Mouse (Mus musculus) cerebellum, adult 18-20 months (tissue): ENCODE measurements around the gene Cfap70.

Source experiments
- DNase-seq, 2 experiments: peaks; one replicate each; pipeline ENCODE4 v3.0.0; 2021

Gene Cfap70

DNA sequence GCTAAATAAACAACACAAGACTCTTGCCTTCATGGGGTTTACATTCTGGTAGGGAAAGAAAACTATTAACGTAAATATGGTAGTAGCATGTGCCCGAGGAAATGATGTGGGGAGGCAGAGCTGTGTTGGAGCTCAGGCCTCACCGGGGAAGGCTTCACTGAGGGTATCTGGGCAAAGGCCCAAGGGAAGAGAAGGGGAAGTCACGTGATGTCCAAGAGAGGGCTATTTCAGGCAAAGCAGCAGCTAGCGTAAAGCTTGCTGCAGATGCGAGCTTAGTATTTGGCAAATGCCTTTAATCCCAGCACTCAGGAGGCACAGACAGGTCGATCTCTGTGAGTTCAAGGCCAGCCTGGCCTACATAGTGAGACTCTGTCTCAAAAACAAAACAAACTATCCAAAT is 29.8 kb downstream of the Cfap70 start:
- no peak for DNase-seq

DNA sequence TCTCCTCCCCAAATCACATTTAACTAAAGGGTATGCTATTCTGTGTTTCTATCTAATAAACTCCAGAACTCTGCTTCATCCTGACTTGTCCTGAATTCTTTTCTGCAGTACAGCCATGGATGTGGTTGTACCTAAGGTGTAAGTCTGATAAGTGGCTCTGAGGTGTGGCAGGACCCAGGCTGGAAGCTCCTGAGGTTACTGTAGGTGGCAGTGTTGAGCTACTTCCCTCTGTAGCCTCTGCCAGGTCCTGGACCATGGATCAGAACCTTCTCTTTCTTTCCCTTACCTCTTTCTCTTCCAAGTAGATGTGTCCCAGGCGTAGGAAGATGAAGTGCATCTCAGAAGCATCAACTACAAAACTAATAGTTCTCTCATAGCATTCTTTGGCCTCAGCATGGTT is 52.0 kb downstream of the Cfap70 start:
- DNase-seq = peak in 1 of 2 experiments; percentile 37

DNA sequence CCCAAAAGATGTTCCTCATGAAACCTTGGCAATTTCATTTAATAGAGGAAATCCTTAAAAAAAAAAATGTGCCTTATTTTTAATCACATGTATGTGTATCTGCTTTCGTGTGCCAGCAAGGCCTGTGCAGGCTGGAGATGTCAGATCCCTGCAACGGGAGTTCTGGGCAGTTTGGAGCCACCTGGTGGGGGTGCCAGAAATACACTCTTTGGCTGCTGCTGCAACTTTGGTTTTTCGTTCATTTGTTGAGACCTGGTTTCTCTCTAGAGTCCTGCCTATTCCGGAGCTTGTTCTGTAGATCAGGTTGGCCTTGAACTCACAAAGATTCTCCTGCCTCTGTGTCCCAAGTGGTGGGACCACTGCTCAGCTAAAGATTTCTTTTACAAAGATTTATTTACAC is 53.2 kb downstream of the Cfap70 start:
- DNase-seq = no peak

DNA sequence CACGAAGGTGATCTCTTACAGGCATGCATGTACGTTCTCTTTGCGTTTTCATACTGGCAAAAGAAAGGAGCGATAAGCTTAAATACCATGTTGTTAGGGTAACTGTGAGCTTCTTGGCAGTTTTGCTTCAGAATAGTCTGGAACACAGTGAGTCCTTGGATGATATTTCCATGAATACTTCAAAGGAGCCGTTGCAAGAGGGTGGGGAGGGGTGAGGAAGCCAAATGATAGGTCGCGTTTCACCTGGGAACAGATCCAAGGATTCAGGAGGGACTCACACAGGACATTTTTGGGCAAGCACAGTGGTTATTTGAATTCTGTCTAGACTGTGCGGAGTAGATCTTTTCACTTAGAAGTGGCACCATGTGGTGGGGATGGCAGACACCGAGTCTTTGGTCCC is 54.8 kb downstream of the Cfap70 start:
- no peak for DNase-seq

DNA sequence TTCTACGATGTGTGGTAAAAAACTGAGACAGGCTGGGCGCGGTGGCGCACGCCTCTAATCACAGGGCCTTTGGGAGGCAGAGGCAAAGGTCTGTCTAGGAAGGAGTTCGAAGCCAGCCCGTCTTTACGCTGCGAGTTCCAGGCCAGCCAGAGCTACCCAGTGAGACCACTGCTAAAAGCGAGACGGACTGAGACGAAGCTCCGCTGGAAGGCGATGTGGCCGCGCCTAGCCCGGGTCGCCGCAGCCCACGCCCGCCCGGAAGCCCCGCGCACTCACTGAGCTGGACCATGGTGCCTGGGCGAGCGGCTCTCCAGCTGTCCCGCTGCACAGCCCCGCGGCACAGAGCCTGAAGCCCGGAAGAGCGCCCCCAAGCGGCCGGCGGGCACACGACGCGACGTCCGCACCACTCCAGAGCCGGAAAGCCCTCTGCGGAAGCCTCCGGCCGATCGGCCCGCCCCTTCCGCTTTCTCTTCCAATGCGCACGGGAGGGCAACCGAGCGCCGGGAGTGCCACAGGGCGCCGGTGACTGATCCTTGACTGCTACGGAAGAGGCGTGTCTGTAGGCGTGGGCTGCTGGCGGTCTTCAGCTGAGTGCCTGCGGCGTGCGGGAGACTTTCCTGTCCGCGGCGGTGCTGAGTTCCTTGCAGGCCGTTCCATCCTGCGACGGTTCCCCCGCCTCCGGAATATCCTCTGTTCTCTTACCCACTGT is 58.7 kb downstream of the Cfap70 start, which contains the start of gene Mrps16:
Gene Mrps16, minus strand, starts transcription at position 430 of the 709 bp plus-strand sequence.
- DNase-seq = peak; percentile 95 to 97

DNA sequence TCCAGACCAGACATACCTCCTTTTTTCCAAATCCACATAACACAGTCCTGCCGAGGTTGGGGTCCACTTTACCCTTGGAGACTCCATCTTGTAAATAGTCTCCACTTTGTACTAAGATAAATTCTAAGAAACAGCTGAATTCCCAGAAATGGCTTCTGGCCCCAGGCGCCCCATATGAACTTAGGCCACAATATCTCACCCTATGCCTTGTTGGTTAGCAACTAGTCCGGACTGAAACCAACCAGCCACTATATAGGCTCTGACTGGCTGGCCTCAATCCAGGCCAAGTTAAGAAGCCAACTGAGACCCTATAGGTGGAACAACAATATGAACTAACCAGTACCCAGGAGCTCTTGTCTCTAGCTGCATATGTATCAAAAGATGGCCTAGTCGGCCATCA is 59.7 kb downstream of the Cfap70 start:
- no peak for DNase-seq

DNA sequence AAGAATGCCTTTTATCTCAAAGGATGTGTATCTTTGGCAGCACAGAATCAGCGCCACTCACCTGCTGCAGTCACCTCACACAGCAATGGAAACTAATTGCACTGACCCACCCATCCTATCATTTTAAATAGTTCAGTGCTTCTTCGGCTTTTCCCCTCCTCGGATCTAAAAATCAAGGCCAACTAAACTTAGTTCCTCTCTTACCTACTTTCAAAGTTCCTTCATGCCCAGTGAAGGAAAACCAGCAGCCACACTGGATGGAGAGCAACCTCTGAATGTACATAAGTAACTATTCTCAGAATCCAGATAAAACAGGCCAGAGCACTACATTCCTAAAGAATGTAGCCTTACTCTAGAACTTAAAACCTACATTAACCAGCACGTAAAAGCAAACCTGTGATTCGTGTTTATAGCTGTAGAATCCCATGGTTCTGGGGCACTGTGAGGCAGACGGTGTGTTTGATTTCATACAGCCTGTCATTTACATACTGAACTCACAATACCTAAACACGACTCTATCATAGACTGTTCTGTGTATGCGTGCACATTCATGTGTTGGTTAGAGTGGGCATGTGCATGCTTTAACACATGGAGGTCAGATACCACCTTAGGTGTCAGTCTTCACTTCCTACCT is 62.5 kb downstream of the Cfap70 start:
- no peak for DNase-seq

DNA sequence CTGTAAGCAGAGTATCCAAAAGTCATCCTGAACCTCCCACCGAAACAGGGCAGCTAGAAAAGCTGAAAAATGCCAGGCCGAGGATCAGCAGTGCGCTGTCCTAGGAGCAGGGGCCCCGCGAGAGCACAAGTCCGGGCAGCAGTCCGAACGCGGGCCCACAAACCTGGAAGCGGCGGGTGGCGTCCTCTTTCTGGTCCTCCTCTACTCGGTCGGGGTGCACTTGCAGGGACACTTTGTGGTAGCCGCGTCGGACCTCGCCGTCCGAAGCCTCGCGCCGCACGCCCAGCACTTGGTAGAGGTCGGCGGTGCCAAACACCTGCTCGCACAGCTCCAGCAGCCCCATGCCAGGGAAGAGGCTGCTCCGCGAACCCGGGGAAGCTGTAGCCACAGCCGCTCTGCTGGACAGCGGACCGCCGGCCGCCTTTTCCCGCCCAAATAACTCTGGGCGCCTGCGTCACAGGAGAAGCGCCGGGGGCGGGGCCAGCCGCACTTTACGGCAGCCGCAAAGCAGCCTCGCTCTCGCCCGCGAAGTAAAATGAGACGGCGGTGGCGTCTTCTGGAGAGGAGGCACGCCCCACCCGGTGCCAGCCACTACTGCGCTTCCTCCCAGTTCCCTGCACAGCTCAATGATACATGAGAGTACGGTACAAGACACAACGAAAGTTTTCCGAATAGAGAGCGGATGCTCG is 63.4 kb downstream of the Cfap70 start, which contains the start of gene Dnajc9:
Gene Dnajc9, minus strand, starts transcription at position 470 of the 689 bp plus-strand sequence.
- DNase-seq = peak; percentile 93 to 96

DNA sequence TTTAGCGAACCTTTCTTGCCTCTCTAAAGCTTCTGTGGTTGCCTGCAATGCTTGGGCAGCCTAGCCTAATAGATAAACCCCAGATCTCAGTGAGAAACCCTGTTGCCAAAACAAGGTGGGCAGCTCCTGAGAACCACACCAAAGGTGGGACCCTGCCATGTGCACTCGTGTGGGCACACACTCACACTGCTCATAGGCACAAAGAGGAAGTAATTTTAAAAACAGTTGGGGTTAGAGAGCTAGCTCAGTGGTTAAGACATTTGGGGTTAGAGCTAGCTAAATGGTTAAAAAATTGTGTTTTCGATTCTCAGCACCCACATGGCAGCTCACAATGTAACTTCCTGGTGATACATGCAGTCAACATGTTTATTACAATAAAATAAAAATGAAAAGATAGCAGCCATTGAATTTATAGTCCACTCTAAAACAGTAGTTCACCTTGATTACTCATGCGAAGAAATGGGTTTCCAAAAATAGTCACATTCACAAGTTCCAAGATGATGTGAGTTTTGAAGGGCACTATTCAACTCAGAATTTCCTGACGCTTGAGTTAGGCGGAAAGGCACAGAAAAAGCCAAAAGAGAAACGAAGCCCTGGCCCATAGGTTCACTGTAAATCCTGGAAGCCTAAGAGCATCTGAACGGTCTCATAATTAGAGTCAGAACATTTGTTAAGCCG is 72.1 kb downstream of the Cfap70 start:
- DNase-seq = no peak

DNA sequence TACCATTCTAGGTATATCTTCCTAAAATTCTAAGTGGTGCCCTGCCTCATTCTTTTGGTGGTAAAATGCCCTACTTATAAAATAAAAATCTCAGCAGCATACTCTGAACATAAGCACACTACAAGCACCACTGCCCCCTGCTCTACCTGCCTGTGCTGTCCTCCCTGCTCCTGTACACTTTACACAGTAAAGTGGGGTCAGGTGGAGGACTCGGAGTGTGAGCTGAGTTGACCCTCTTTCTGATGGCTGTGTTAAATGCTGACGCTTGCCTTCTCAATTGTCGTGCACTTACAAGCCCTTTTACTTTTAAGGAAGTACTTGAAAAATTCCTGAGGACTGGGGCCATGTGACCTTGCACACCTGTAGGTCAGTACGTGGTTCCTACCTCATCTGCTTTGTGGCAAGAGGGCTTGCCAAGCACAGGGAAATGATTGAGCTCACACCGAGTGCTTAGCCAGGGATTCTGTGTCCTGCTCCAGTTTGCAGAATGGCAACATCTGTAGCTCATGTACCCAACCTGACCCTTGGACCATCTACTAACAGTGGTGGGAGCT is 72.9 kb downstream of the Cfap70 start:
- no peak for DNase-seq

DNA sequence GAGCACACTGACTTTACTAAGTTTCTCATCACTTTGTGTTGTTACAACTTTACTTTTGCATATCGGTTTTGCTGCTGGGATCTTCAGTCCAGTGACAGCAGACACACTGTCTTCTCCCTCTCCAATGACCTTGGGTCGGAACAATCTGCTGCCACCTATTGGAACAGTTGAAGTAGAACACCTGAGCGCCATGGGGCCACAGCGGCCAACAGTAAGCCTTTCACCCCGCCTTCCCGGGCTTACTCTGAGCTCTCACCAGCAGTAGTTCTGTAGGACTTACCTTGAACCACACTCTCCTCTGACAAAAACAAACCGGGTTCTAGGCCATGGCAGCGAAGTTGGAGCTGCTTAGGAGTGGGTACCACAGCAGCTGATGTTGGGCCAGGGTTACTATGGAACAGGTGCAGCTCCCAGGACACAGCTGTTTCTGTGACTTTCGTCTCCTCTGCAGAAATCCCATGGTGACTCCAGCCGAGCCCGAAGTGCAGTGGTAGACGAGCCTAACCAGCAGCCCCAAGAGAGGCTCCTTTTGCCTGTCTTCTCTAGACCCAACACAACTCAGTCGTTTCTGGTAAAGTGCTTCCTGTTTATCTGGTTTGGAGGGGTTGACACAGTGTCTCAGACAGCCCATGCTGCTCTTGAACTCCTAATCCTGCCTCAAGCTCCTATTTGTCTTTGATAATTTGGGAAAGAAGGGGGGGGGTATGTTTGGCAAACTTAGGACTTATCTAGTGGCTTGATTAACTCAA is 73.5 kb downstream of the Cfap70 start:
- peak; percentile 43 to 60 for DNase-seq

DNA sequence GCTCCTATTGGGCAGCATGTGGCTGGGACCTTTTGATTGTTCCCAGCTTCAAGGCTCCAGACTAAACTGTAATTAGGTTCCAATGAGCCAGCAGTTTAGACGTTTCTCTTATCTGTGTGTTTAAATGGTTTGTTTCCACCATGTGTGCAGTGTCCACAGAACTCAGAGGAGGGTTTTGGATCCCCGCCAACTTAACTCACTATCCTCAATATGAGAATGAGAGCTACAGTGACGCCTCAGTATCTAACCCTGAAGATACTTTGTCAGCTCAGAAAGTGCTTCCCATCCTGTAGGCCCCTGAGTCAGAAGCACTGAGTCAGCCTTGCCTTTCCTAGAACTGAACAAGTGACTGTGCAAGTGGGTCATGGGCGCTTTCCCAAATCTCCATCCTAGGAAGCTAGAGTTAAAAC is 74.9 kb downstream of the Cfap70 start:
- DNase-seq = no peak

DNA sequence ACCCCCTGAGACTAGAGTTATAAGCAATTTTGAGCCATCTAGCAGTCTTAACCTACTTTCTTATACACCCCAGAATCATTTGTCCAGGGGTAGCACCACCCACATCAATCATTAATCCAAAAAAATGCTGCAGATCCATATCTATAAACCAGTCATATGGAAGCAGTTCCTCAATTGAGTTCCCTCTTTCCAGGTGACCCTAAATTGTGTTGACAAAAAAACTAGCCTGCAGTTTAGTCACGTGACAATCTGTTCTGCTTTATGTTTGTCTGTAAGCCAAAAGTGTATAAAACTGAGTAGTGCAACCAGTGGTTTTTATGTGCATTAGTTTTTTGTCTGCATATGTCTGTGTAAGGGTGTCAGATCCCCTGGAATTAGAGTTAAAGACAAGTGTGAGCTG is 80.2 kb downstream of the Cfap70 start:
- no peak for DNase-seq

DNA sequence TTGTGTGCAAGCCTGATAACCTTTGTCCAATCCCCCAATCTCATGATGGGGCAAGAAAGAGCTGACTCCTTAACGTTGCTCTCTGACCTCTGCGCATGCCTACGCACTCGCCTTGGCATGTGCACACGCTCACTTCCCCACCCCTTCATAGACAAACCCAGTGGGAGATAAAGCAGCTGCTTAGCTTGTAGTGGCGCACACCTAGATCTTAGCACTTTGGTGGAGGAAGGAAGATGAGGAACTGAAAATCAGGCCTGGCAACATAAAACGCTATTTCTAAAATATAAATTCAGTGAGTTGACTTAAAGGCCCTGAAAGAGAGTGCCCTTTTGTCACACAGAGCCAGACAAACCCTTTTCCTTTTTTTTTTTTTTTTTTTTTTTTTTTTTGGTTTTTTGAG is 81.2 kb downstream of the Cfap70 start:
- no peak for DNase-seq

DNA sequence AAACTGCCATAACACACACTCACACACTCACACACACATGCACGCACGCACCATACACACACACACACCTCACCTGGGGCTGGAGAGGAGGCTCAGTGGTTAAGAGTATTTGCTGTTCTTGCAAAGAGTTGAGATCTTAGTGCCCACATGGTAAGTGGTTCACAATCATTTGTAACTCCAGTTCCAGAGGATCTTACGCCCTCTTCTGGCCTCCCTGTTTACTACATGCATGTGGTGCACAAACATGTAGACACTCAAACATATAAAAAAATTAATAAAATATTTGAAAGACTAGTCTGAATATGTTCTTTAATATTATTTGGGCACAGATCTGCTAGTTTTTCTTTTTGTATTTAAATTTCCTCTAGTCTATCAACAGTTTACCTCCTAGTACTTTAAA is 83.8 kb downstream of the Cfap70 start:
- no peak for DNase-seq

DNA sequence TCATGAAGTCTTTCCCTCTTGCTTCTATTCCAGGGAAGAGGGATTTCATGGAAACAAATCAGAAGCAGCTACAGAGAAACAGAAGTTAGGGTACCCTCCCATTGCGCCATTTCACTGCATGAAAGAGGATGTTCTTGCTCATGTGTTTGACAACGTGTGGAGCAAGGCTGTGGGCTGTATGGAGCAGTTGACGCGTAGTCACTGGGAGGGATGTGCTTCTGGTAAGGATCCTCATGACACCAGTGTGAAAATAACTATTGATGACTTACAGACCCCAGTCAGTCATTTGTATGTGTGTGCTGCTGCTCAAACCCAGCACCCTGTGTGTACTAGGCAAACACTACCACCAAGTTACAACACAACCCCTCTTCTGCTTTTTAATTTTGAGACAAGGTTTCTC is 88.8 kb downstream of the Cfap70 start:
- no peak for DNase-seq

DNA sequence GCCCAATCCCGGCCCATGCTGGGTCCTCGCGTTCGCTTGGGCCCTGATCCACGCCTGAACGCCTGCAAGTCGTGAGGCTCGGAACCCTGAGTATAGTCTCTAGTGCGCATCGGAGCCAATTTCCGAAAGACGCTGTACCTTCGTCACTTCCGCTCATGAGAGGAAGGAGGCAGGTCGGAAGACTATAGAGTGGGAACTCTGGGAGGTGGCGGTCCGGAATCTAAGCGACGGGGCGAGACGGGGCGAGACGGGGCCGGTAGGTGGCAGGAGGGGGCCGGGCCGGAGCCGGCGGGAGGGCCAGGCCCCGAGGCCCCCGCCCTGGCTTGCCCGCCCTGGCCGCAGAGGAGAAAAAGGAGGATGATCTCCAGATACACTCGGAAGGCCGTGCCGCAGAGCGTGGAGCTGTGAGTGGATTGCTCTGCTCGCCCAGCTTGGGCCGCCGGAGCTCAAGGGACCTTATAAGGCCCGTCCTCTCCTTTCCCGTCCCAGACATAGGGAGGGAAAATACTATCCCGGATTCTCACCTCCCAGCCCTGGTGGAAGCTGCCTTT is 104.0 kb downstream of the Cfap70 start, which contains the start of the genes Ecd and Fam149b:
Gene Ecd, minus strand, starts transcription at position 131 of the 551 bp plus-strand sequence.
Gene Fam149b, plus strand, starts transcription at position 172 of the 551 bp plus-strand sequence.
- peak; percentile 86 to 91 for DNase-seq

DNA sequence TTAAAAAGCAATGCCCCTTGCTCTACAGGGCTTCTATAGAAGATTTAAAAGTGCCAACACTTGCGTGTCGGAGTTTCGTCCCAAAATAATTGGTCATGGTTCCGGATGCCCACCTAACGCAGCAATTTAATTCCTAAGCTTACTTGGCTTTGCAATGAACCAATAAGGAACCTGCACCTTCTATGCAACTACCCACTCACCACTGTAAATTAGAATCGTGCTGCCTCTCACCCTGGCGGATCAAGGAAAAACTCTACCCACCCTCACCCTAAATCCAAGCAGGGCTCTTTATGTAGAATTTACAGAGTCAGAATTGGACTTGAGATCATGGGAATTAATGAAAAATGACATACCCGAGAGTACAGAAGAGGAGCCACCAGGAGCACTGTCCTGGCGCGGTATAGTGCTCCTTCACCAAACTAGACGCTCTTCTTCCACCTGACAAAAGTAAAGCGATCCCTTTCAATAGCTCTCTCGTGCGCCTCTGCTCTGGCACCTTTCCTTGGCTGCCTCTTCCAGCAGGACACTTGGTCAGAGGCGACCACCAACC is 104.5 kb downstream of the Cfap70 start:
- no peak for DNase-seq

DNA sequence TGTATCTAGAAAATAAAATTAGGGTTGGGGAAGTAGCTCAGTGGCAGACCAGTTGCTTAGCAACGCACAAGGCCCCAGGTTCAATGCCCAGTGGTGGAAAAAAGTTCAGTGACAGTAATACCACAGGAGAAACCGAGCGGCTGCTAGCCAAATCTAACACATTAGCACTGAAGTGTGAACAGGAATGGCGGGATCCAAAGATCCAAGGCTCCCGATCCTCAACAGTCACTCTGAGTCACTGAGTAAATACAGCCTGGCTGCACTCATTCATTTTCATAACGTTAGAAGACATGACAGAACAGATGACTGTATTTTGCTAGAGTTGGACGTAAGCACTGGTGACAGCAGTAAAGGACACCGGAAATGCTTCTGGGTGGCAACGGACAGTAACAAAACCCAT is 106.1 kb downstream of the Cfap70 start:
- no peak for DNase-seq
